Mouse (Mus musculus): ENCODE measurements around the gene Rnase12.

- TF ChIP-seq CTCF (IDR thresholded peaks at IDR 0.05; ENCODE audit: extremely low read depth, insufficient read length, insufficient replicate concordance, low read depth, low read length) (no peak), POLR2A (IDR thresholded peaks at IDR 0.05; ENCODE audit: low read depth, low read length) (no peak)
These were observed 15.7 kb downstream of the Rnase12 start, which contains the start of gene Rnase9 for GRCm38 (mm10) chr14:51041769-51042168.
